Mouse (Mus musculus): ENCODE results near the gene Vax2. TPM values are rescaled to one million over a fixed set of nuclear protein-coding genes. Genes with fewer than 3 reads are reported as not detected.

The Vax2 gene
- polyA plus RNA-seq, 1 experiment: 0.08 TPM

DNA sequence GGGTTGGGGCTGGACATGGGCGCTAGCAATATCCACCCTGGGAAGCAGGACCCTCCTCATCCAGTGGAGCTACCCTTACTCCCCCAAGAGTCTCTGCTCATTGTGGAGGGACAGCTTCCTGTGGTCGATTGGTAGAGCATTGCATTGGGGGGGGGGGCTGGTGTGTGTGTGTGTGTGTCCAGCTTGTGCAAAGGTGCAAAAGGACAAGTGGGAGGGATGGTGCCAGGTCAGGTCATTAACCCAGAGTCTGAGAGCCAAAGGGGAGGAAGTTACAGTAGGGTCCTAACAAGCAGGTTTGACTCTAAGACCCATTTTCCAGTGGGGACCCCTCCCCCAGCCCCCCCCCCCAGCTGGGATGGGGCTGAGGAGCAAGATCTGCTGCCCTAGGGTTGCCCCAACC lies 34.4 kb downstream of the Vax2 start:
- H3K27ac ChIP-seq (ENCODE audit: control insufficient read depth, insufficient read depth, low read length): no peak overlapping the region
- H3K4me3 ChIP-seq (ENCODE audit: control insufficient read depth, insufficient read depth, low read length): no peak overlapping the region
- H3K36me3 ChIP-seq (ENCODE audit: control insufficient read depth, insufficient read depth, low read length): no peaks in the 10 kb centered on the region
- no peaks in the 10 kb centered on the region for H3K27me3 ChIP-seq (ENCODE audit: control insufficient read depth, insufficient read depth, low read length)
- no peak for TF ChIP-seq POLR2A (IDR thresholded peaks at IDR 0.05; ENCODE audit: control insufficient read depth, extremely low read depth, insufficient read depth, low read length, poor library complexity)
- TF ChIP-seq CTCF (IDR thresholded peaks at IDR 0.05; ENCODE audit: borderline replicate concordance, control insufficient read depth, extremely low read depth, insufficient read depth, low read length, poor library complexity): no peak
- DNase-seq: no peak
- no peaks in the 10 kb centered on the region for H3K4me1 ChIP-seq (replicated peaks; ENCODE audit: control insufficient read depth, insufficient read depth, low read length)
- WGBS: 61% methylated on average over 2 of the region's 2 CpGs

DNA sequence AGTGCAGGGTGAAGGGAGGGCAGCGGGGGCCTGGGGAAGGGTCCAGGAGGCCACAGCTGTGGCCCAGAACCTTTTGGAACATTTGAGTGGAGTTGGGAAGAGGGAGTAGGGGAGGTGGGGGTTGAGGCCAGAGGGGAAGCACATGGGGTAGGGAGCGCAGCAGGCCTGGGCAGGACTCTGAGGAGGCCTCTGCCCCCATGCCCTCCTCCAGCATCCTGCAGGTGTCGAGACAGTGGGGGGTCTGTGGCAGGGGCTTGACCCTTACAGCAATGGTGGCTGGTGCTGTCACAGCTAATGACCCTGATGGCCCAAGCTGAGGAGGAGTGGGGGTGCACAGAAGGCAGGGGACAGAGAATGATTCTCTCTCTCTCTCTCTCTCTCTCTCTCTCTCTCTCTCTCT lies 38.2 kb downstream of the Vax2 start:
- no peak overlapping the region for H3K27ac ChIP-seq (ENCODE audit: control insufficient read depth, insufficient read depth, low read length)
- H3K36me3 ChIP-seq (ENCODE audit: control insufficient read depth, insufficient read depth, low read length): no peaks in the 10 kb centered on the region
- WGBS: 84% methylated on average over 3 of the region's 3 CpGs
- no peak overlapping the region for H3K4me3 ChIP-seq (ENCODE audit: control insufficient read depth, insufficient read depth, low read length)
- DNase-seq: no peak
- no peaks in the 10 kb centered on the region for H3K27me3 ChIP-seq (ENCODE audit: control insufficient read depth, insufficient read depth, low read length)
- no peaks in the 10 kb centered on the region for H3K4me1 ChIP-seq (replicated peaks; ENCODE audit: control insufficient read depth, insufficient read depth, low read length)
- TF ChIP-seq POLR2A (IDR thresholded peaks at IDR 0.05; ENCODE audit: control insufficient read depth, extremely low read depth, insufficient read depth, low read length, poor library complexity) (no peak), CTCF (IDR thresholded peaks at IDR 0.05; ENCODE audit: borderline replicate concordance, control insufficient read depth, extremely low read depth, insufficient read depth, low read length, poor library complexity) (no peak)

DNA sequence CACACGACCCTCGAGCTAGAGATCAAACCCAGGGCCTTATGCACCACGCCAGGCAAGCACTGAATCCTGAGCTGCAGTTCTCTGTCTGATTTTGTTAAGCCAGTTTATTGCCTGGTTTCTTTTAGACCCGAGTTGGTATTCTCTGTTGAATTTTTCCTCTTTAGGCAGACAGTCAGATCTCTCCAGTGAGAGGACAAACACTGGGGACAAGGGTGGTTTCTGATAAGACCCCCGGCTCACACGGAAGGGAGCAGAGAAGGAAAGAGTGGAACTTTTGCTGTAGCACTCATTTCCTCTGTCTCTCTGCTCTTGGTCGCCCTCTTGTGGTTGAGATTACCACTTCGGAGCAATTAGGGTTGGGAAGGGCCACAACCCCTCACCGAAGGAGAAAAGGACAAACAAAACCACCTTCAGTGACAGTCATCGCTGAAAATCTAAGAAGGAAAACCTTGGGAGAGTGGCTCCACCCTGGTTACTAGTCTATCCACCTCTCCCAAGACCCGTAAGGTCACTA lies 39.2 kb downstream of the Vax2 start:
- Histone ChIP-seq H3K4me3 (ENCODE audit: control insufficient read depth, insufficient read depth, low read length) (no peak overlapping the region), H3K27ac (ENCODE audit: control insufficient read depth, insufficient read depth, low read length) (no peak overlapping the region), H3K36me3 (ENCODE audit: control insufficient read depth, insufficient read depth, low read length) (no peaks in the 10 kb centered on the region), H3K4me1 (replicated peaks; ENCODE audit: control insufficient read depth, insufficient read depth, low read length) (no peaks in the 10 kb centered on the region), H3K27me3 (ENCODE audit: control insufficient read depth, insufficient read depth, low read length) (no peaks in the 10 kb centered on the region)
- peak; percentile 73 for DNase-seq
- TF ChIP-seq CTCF (IDR thresholded peaks at IDR 0.05; ENCODE audit: borderline replicate concordance, control insufficient read depth, extremely low read depth, insufficient read depth, low read length, poor library complexity): no peak
- no peak for TF ChIP-seq POLR2A (IDR thresholded peaks at IDR 0.05; ENCODE audit: control insufficient read depth, extremely low read depth, insufficient read depth, low read length, poor library complexity)
- 13% methylated on average over 11 of the region's 11 CpGs for WGBS

DNA sequence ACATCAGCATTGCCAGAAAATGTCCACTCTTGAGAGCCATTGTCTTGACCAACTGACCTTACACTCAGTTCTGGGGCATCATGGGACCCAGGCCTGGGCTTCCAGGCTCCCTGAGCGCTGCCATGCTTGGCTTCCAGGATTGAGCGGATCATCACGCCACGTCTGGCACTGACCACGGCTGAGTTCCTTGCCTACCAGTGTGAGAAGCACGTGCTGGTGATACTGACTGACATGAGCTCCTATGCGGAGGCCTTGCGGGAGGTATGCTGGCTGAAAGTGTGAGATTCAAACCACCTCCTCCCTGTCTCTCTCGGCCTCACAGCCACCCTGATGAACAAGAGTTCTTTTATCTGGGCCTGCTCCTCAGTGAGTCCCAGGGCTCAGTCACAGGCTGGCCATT lies 45.0 kb downstream of the Vax2 start:
- Histone ChIP-seq H3K36me3 (ENCODE audit: control insufficient read depth, insufficient read depth, low read length) (no peaks in the 10 kb centered on the region), H3K4me1 (replicated peaks; ENCODE audit: control insufficient read depth, insufficient read depth, low read length) (no peaks in the 10 kb centered on the region), H3K27ac (ENCODE audit: control insufficient read depth, insufficient read depth, low read length) (no peak overlapping the region), H3K27me3 (ENCODE audit: control insufficient read depth, insufficient read depth, low read length) (peaks cover 5% of the 10 kb centered on the region; the same call in 1 of the 2 replicates), H3K4me3 (ENCODE audit: control insufficient read depth, insufficient read depth, low read length) (no peak overlapping the region)
- no peak for DNase-seq
- TF ChIP-seq CTCF (IDR thresholded peaks at IDR 0.05; ENCODE audit: borderline replicate concordance, control insufficient read depth, extremely low read depth, insufficient read depth, low read length, poor library complexity): no peak
- TF ChIP-seq POLR2A (IDR thresholded peaks at IDR 0.05; ENCODE audit: control insufficient read depth, extremely low read depth, insufficient read depth, low read length, poor library complexity): no peak
- 91% methylated on average over 9 of the region's 9 CpGs for WGBS

DNA sequence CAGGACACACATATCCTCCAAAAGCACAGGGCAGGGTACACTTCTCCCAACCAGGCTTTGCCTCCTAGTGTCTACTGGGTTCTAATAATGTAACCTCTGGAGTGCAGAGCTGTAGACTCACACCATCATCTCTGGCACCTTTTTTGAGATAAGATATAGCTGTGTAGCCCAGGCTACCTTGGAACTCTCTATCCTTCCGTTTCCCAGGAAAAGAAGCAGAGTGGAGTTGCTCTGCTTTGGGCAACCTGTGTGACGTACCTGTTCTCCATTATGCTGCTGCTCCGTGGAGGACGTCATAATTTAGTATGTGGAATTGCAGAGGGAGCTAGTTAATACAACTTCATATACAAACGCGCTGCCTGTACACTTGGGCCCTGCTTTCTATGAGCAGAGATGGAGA lies 51.3 kb downstream of the Vax2 start, which contains the start of gene Ankrd53:
TSS of gene Ankrd53 (plus strand) at position 301 of the 400 bp plus-strand sequence.
- H3K4me1 ChIP-seq (replicated peaks; ENCODE audit: control insufficient read depth, insufficient read depth, low read length): peaks cover 10% of the 10 kb centered on the region
- H3K4me3 ChIP-seq (ENCODE audit: control insufficient read depth, insufficient read depth, low read length): no peak within 1 kb of the TSS
- DNase-seq: no peak
- TF ChIP-seq POLR2A (IDR thresholded peaks at IDR 0.05; ENCODE audit: control insufficient read depth, extremely low read depth, insufficient read depth, low read length, poor library complexity): no peak
- TF ChIP-seq CTCF (IDR thresholded peaks at IDR 0.05; ENCODE audit: borderline replicate concordance, control insufficient read depth, extremely low read depth, insufficient read depth, low read length, poor library complexity): no peak
- no peak within 1 kb of the TSS for H3K27ac ChIP-seq (ENCODE audit: control insufficient read depth, insufficient read depth, low read length)
- 40% methylated on average over 6 of the region's 6 CpGs for WGBS
- H3K27me3 ChIP-seq (ENCODE audit: control insufficient read depth, insufficient read depth, low read length): peaks cover 5% of the 10 kb centered on the region; the same call in 1 of the 2 replicates
- no peaks in the 10 kb centered on the region for H3K36me3 ChIP-seq (ENCODE audit: control insufficient read depth, insufficient read depth, low read length)

- Histone ChIP-seq H3K4me3 (ENCODE audit: control insufficient read depth, insufficient read depth, low read length) (no peak overlapping the region), H3K27me3 (ENCODE audit: control insufficient read depth, insufficient read depth, low read length) (peaks cover under 1% of the 10 kb centered on the region; the same call in 1 of the 2 replicates), H3K27ac (ENCODE audit: control insufficient read depth, insufficient read depth, low read length) (no peak overlapping the region), H3K4me1 (replicated peaks; ENCODE audit: control insufficient read depth, insufficient read depth, low read length) (peaks cover 10% of the 10 kb centered on the region), H3K36me3 (ENCODE audit: control insufficient read depth, insufficient read depth, low read length) (no peaks in the 10 kb centered on the region)
- 11% methylated on average over 35 of the region's 35 CpGs for WGBS
- DNase-seq: peak; percentile 40
- TF ChIP-seq CTCF (IDR thresholded peaks at IDR 0.05; ENCODE audit: borderline replicate concordance, control insufficient read depth, extremely low read depth, insufficient read depth, low read length, poor library complexity) (no peak), POLR2A (IDR thresholded peaks at IDR 0.05; ENCODE audit: control insufficient read depth, extremely low read depth, insufficient read depth, low read length, poor library complexity) (no peak)
These were observed 51.9 kb downstream of the Vax2 start for GRCm38 (mm10) chr6:83762880-83763431.

Data from thymus, adult 2 months (tissue).